Mouse (Mus musculus) liver, embryonic 13.5 days (tissue): ENCODE data around the gene Peli2. TPM values are rescaled to one million over a fixed set of nuclear protein-coding genes. Genes with fewer than 3 reads are reported as not detected.

Source experiments
- ATAC-seq: fragments of 200-750 bp; cut with Nextera tagmentation; 2 replicates; pipeline ENCODE4 v1.8.0; 2017; ENCODE audit warnings: low read depth, mild to moderate bottlenecking, moderate number of reproducible peaks, moderate library complexity
- DNase-seq: peaks from one replicate; pipeline ENCODE4 v3.0.0; 2022
- H3K27ac ChIP-seq: fragments of 300-500 bp; sonication (generic); 2 replicates; pipeline ENCODE4 v1.5.1; 2015; ENCODE audit warnings: moderate library complexity, mild to moderate bottlenecking, inconsistent platforms
- H3K27me3 ChIP-seq: fragments of 300-500 bp; sonication (generic); 2 replicates; pipeline ENCODE4 v1.6.1; 2015; ENCODE audit warnings: mild to moderate bottlenecking, inconsistent platforms
- H3K36me3 ChIP-seq: fragments of 300-500 bp; sonication (generic); 2 replicates; pipeline ENCODE4 v1.6.1; 2015; ENCODE audit warnings: mild to moderate bottlenecking, inconsistent platforms
- H3K4me1 ChIP-seq: fragments of 300-500 bp; sonication (generic); replicated peaks from 2 replicates; pipeline ENCODE4 v1.6.1; 2015; ENCODE audit warnings: inconsistent platforms
- H3K4me2 ChIP-seq: fragments of 300-500 bp; sonication (generic); 2 replicates; pipeline ENCODE4 v1.6.1; 2015; ENCODE audit warnings: inconsistent platforms, mild to moderate bottlenecking, moderate library complexity
- H3K4me3 ChIP-seq: fragments of 300-500 bp; sonication (generic); replicated peaks from 2 replicates; pipeline ENCODE4 v1.5.1; 2015; ENCODE audit warnings: mild to moderate bottlenecking, inconsistent platforms
- H3K9ac ChIP-seq: fragments of 300-500 bp; sonication (generic); 2 replicates; pipeline ENCODE4 v1.6.1; 2015; ENCODE audit warnings: mild to moderate bottlenecking, inconsistent platforms
- H3K9me3 ChIP-seq: fragments of 300-500 bp; sonication (generic); replicated peaks from 2 replicates; pipeline ENCODE4 v1.6.1; 2016; ENCODE audit warnings: inconsistent platforms
- WGBS: fragments of 180-500 bp; shearing (Covaris S2); methylation state at CpG from one replicate; pipeline ENCODE4 v1.1.7; 2015; ENCODE audit not compliant: insufficient replicate concordance; 5-methylcytosine and 5-hydroxymethylcytosine counted together
- polyA plus RNA-seq: library from polyadenylated mRNA; unstranded; fragments of >200 nt; fragmentation: Nextera tagmentation; extraction: Ambion mirVana; gene quantifications from 2 replicates; pipeline ENCODE4 v1.2.1, GENCODE M21; 2015

The Peli2 gene
- polyA plus RNA-seq, 1 experiment from 2014 or later = 0.77 TPM

DNA sequence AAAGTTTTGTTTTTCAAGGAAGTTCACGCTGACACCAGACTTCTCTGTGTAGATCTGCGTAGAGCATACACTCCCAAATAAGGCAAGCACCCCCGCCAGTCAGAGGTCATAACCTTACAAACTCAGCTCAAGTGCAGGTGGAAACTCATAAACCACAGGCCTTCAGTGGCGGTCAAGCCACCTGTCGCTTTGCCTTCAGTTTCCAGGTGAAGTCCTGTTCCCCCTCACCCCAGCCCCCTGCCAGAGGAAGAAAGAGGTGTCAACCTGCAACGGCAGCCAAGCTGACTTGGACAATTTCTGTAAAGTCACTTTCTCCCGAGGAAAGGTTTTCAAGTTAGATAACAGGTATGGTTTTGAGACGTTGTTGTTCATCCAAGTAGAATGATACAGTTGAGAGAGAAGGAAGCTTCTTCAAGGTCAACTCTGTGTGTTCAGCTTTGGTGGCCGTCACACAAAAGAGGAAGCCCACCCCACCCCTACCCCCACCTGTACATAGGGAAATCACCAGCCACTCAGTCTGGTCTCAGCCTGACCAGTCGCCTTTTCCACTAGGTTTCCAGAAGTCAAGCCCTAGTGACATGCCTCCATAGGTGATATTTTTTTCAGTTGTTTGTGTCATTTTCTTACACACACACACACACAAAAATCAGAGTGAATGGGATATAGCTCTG is 138.2 kb downstream of the Peli2 start:
- H3K4me1 ChIP-seq = no peaks in the 10 kb centered on the region
- no peaks in the 10 kb centered on the region for H3K36me3 ChIP-seq
- no peak overlapping the region for H3K9ac ChIP-seq
- DNase-seq (no peak), ATAC-seq (no peak)
- H3K4me3 ChIP-seq = no peak overlapping the region
- H3K4me2 ChIP-seq = no peak overlapping the region
- WGBS = 55% methylated on average over 10 of the region's 10 CpGs
- H3K9me3 ChIP-seq = no peaks in the 10 kb centered on the region
- H3K27me3 ChIP-seq = no peaks in the 10 kb centered on the region
- no peak overlapping the region for H3K27ac ChIP-seq

DNA sequence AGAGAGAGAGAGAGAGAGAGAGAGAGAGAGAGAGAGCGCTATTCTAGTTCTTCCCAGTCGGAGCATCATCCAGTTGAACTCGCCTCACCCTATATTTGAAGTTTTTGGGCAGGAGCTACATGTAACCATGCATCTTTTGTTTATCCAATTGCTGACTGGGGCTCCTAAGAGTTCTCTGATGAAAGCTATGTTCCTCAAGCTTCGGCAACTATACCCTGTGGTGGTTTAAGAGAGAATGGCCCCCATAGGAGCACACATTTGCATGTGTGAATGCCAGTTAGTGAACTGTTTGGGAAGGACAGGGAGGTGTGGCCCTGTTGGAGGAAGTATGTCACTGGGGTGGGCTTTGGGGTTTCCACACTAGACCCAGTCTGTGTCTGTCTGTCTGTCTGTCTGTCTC is 142.5 kb downstream of the Peli2 start:
- no peak overlapping the region for H3K4me3 ChIP-seq
- no peaks in the 10 kb centered on the region for H3K9me3 ChIP-seq
- H3K27ac ChIP-seq = no peak overlapping the region
- H3K9ac ChIP-seq = no peak overlapping the region
- no peaks in the 10 kb centered on the region for H3K4me1 ChIP-seq
- ATAC-seq (no peak), DNase-seq (no peak)
- no peaks in the 10 kb centered on the region for H3K27me3 ChIP-seq
- 66% methylated on average over 4 of the region's 4 CpGs for WGBS
- H3K36me3 ChIP-seq = no peaks in the 10 kb centered on the region
- H3K4me2 ChIP-seq = no peak overlapping the region

DNA sequence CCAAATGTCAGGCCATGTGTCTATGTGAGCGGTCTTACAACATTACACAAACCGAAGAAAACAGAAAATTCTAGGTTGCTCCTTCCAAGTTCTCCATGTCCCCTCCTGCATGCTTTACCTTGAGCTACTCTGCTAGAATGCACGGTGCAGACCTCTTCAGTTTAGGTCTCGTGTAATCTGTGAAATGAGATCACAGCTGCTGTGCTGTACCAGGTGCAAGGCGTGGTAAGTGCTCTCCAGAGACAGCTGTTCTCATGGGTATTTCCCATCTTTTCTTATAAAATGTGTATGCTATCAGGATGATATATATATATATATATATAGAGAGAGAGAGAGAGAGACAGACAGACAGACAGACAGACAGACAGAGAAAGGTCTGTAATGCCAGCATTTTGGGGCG is 146.1 kb downstream of the Peli2 start:
- Histone ChIP-seq H3K4me1 (no peaks in the 10 kb centered on the region), H3K4me3 (no peak overlapping the region), H3K27ac (no peak overlapping the region), H3K27me3 (no peaks in the 10 kb centered on the region), H3K9ac (no peak overlapping the region), H3K36me3 (no peaks in the 10 kb centered on the region), H3K9me3 (no peaks in the 10 kb centered on the region), H3K4me2 (no peak overlapping the region)
- ATAC-seq (no peak), DNase-seq (no peak)
- 57% methylated on average over 6 of the region's 6 CpGs for WGBS

DNA sequence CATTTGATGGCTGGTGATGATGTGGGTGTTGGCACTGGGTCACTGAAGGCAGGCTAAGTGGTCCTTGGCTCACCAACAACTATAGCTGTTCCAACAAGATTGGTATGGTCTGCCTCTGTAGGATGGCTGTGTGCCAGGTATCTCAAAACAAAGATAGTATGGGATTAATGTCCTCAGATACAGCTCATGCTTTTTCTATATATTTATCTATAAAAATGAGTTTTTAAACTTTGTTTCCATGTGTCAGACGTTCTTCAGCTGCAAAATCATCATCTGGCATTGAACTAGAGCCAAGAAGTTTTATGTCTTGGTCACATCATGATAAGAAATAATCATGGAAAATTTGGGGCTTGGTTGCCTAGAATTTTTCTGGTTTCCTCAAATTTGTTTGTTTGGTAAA is 157.7 kb downstream of the Peli2 start:
- ATAC-seq (no peak), DNase-seq (no peak)
- H3K4me2 ChIP-seq = no peak overlapping the region
- no peak overlapping the region for H3K27ac ChIP-seq
- H3K36me3 ChIP-seq = no peaks in the 10 kb centered on the region
- no peak overlapping the region for H3K9ac ChIP-seq
- H3K4me3 ChIP-seq = no peak overlapping the region
- WGBS = 41% methylated on average over 1 of the region's 1 CpGs
- H3K9me3 ChIP-seq = no peaks in the 10 kb centered on the region
- no peaks in the 10 kb centered on the region for H3K4me1 ChIP-seq
- no peaks in the 10 kb centered on the region for H3K27me3 ChIP-seq

DNA sequence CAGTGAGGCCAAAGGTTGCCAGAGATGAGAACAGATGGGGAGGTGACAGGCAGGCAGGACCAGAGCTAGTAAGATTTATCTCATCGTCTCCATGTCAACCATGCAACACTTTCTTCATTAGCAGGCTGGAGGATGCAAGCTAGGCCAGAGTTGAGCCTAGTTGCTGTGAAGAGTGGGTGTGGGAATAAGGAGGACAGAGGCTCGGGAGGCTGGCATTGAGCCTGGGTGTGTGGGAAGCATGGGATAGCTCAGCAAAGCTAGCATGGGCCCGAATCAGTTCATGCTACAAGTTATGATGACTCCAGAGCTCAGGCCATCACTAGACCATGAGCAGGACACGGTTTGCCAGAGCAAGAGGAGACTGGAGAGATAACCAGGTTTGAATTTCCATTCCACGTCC is 166.3 kb downstream of the Peli2 start:
- Histone ChIP-seq H3K4me2 (no peak overlapping the region), H3K27ac (no peak overlapping the region), H3K36me3 (no peaks in the 10 kb centered on the region), H3K4me1 (no peaks in the 10 kb centered on the region), H3K27me3 (no peaks in the 10 kb centered on the region), H3K9me3 (no peaks in the 10 kb centered on the region), H3K9ac (no peak overlapping the region), H3K4me3 (no peak overlapping the region)
- ATAC-seq (no peak), DNase-seq (no peak)
- 59% methylated on average over 5 of the region's 5 CpGs for WGBS

DNA sequence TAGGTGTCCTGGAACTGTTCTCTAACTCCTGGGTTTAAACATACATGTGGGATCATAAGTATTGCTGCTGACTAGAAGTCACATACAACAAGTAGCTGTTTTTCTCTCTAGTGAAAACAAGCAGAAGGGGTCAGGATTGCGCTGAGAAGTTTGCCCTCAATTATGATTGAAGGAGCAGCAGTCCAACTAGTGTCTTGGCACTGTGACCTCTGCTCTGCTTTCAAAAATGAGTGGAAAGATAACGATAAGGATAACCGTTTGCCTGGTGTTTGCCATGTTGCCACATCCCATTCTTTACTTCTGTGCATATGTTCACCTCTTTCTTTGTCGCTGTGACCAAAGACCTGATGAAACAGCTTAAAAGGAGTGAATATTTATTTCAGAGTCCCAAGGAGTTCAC is 167.0 kb downstream of the Peli2 start:
- Histone ChIP-seq H3K27me3 (no peaks in the 10 kb centered on the region), H3K4me3 (no peak overlapping the region), H3K9me3 (no peaks in the 10 kb centered on the region), H3K36me3 (no peaks in the 10 kb centered on the region), H3K4me2 (no peak overlapping the region), H3K27ac (no peak overlapping the region), H3K4me1 (no peaks in the 10 kb centered on the region), H3K9ac (no peak overlapping the region)
- DNase-seq = no peak
- 66% methylated on average over 4 of the region's 4 CpGs for WGBS
- ATAC-seq = no peak

DNA sequence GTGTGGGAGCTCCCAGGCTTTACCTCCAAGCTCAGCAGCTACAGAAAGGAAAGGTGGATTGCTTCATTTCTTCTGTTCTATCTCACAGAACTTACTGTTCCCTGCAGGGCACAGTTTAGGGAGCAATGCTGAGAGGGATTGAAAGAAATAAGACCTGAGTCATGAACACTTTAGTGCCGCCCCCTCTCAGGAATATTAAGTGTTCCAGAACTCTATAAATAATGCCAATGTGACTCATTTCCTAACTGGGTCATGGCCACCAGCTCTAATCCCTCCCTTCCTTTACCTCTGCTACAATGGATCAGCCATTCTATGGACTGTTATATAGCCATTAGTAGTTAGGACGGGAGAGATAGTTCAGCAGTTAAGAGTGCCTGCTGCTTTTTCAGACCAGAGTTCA is 168.0 kb downstream of the Peli2 start:
- Histone ChIP-seq H3K4me1 (no peaks in the 10 kb centered on the region), H3K4me2 (no peak overlapping the region), H3K4me3 (no peak overlapping the region), H3K36me3 (no peaks in the 10 kb centered on the region), H3K9ac (no peak overlapping the region), H3K27me3 (no peaks in the 10 kb centered on the region), H3K9me3 (no peaks in the 10 kb centered on the region), H3K27ac (no peak overlapping the region)
- 59% methylated on average over 2 of the region's 2 CpGs for WGBS
- DNase-seq = no peak
- ATAC-seq = no peak

DNA sequence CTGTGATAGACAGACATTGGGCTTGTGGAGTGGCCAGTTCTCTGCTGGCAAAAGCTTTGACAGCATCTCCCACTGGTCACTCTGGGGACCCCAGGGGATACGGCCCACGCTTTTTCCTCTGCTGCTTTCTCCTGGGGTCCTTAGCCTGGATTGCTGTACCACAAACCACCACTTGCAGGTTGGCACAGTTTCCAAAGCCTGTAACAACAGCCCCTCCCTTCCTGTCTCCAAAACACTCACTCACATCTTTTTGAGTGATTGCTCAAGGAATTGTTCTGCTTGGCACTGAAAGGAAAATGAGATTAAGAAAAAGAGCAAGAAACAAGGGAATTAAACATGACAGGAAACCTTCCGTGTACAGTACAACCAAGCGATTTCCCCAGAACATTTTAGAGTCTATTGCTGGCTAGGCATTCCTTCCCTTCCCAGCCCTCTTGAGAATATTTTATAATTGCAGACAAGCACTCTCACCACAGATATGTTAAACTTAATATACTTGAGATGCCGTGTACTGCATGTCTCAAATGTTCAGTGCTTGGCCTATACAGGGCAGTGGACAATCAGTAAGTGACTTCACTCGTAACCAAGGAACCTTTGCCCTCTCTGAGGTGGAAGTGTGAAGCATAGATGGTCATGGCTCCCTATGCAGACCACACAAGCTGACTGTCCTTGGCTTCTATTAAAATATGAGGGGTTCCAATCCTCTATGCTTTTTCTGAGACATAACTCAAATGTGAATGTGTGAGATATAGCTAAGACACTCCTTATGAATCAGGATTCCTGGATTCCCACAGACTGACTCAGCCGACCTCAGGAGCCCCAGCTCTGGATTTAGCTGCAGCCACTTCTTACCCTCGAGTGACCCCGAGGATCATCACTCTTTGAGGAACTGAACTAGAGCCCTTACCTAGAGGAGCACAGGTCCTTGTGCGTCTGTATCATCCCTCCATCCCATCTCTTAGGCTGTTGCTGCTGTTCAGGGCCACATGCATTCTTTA is 169.3 kb downstream of the Peli2 start:
- no peaks in the 10 kb centered on the region for H3K36me3 ChIP-seq
- no peak for ATAC-seq
- no peaks in the 10 kb centered on the region for H3K27me3 ChIP-seq
- H3K9me3 ChIP-seq = no peaks in the 10 kb centered on the region
- 56% methylated on average over 10 of the region's 10 CpGs for WGBS
- no peak for DNase-seq
- H3K4me2 ChIP-seq = no peak overlapping the region
- no peak overlapping the region for H3K4me3 ChIP-seq
- H3K9ac ChIP-seq = no peak overlapping the region
- H3K27ac ChIP-seq = no peak overlapping the region
- H3K4me1 ChIP-seq = no peaks in the 10 kb centered on the region

DNA sequence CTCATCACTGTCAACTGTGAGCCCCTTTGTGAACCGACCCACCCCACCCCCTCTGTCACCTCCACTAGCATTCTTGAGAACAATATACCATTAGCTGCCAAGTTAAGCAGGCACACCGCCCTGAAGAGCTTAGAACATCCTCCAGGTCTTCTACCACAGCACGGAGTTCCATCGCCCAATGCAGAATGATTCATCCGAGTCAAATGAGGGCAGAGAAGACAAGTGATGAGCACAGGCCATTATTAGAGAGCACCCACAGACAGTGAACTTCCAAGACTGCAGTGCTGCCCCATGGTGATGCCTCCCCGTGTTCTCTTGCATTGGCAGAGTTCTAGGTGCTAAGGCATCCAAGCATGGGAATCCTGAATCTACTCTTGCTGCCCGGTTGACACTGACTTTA is 172.9 kb downstream of the Peli2 start:
- H3K4me3 ChIP-seq = no peak overlapping the region
- H3K27me3 ChIP-seq = no peaks in the 10 kb centered on the region
- no peaks in the 10 kb centered on the region for H3K36me3 ChIP-seq
- DNase-seq (no peak), ATAC-seq (no peak)
- H3K27ac ChIP-seq = no peak overlapping the region
- no peak overlapping the region for H3K9ac ChIP-seq
- H3K9me3 ChIP-seq = no peaks in the 10 kb centered on the region
- no peak overlapping the region for H3K4me2 ChIP-seq
- peaks cover 4% of the 10 kb centered on the region; the same call in 1 of the 2 replicates for H3K4me1 ChIP-seq
- WGBS = 66% methylated on average over 7 of the region's 7 CpGs

DNA sequence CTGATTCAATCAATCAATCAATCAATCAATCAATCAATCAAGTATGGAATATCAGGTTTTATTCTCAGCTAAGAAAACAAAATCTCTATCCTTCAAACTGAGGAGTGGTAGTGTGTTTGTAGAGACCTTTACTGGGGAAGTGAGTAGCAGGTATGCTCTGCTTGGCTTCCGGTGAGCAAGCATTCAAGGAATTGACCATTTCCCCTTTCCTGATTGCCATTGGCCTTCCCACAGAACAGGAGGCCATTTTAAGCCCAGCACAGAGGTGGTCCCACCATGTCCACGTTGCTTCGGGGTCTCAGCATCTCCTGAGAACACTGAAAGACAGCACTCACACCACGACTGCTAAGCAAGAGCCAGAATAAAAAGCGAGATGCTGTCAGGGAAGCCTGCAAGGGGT is 174.8 kb downstream of the Peli2 start:
- Histone ChIP-seq H3K4me2 (no peak overlapping the region), H3K4me1 (peaks cover 4% of the 10 kb centered on the region; the same call in 1 of the 2 replicates), H3K9ac (no peak overlapping the region), H3K36me3 (no peaks in the 10 kb centered on the region), H3K4me3 (no peak overlapping the region), H3K9me3 (no peaks in the 10 kb centered on the region), H3K27ac (no peak overlapping the region), H3K27me3 (0 out of 2 replicates have a peak, but pooled peaks cover 2% of the 10 kb centered on the region)
- ATAC-seq (no peak), DNase-seq (no peak)
- WGBS = 4% methylated on average over 5 of the region's 5 CpGs

DNA sequence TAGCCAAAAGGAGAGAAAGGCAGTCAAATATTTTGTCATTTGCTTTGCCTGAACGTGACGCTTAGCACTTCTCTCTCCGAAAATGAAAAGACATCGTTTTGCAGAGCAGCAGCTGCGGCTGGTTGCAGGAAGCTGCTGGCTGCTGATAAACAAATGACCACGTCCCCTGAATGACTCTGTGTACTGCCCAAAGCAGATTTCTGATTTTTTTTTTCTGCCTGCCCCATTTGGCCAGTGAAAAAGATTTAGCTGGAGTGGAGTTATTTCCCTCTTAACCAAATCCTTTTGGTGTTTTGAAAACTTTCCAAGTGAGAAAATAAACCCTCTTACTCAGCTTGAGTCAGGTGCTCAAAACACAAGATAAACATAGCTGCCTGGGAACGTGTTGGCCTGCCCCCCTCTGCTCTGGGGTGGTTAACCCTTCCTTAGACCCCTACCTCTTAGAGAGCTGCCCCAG is 175.2 kb downstream of the Peli2 start:
- Histone ChIP-seq H3K4me1 (peaks cover 4% of the 10 kb centered on the region; the same call in 1 of the 2 replicates), H3K27ac (no peak overlapping the region), H3K36me3 (no peaks in the 10 kb centered on the region), H3K27me3 (0 out of 2 replicates have a peak, but pooled peaks cover 2% of the 10 kb centered on the region), H3K4me3 (no peak overlapping the region), H3K9ac (no peak overlapping the region), H3K9me3 (no peaks in the 10 kb centered on the region), H3K4me2 (no peak overlapping the region)
- DNase-seq (no peak), ATAC-seq (no peak)
- under 1% methylated on average over 7 of the region's 7 CpGs for WGBS
